Mouse (Mus musculus) cerebellum, adult 2 months (tissue): ENCODE results near the gene Spock1.

ENCODE experiments used
- CTCF ChIP-seq: fragments of 200-500 bp; IDR thresholded peaks from 2 replicates; pipeline ENCODE4 v1.5.1; 2011; ENCODE audit warnings: low read depth, mild to moderate bottlenecking, control low read depth, low read length, moderate library complexity, borderline replicate concordance; ENCODE audit not compliant: insufficient read depth
- POLR2A ChIP-seq: fragments of 200-500 bp; IDR thresholded peaks from 2 replicates; pipeline ENCODE4 v1.6.1; 2011; ENCODE audit warnings: low read length, control low read depth, borderline replicate concordance; ENCODE audit not compliant: insufficient read depth

GRCm38 (mm10) chr13:57660523-57660922 is 247.6 kb downstream of the Spock1 start:
- no peak for TF ChIP-seq POLR2A
- no peak for TF ChIP-seq CTCF
